Mouse (Mus musculus) liver, postnatal 0 days (tissue): ENCODE data around the gene Prkcd.

ENCODE experiments used
- CTCF ChIP-seq: sonication (generic); IDR thresholded peaks from 2 replicates; pipeline ENCODE4 v1.5.1; 2016; ENCODE audit warnings: antibody characterized with exemption, low read depth
- EP300 ChIP-seq: IDR thresholded peaks from 2 replicates; pipeline ENCODE4 v1.6.1; 2016; ENCODE audit warnings: antibody characterized with exemption, low read depth, mild to moderate bottlenecking

GRCm38 (mm10) chr14:30638686-30639085 lies 12.7 kb upstream of the Prkcd start:
- TF ChIP-seq CTCF, result no peak
- TF ChIP-seq EP300, result no peak
